Mouse (Mus musculus): ENCODE measurements around the gene Nphs1. TPM values are rescaled to one million over a fixed set of nuclear protein-coding genes. Genes with fewer than 3 reads are reported as not detected.
A peak's percentile ranks its signal among the peaks of the same experiment; 100 is the strongest.

Gene Nphs1
- polyA plus RNA-seq, 1 experiment from 2014 or later: not detected

DNA sequence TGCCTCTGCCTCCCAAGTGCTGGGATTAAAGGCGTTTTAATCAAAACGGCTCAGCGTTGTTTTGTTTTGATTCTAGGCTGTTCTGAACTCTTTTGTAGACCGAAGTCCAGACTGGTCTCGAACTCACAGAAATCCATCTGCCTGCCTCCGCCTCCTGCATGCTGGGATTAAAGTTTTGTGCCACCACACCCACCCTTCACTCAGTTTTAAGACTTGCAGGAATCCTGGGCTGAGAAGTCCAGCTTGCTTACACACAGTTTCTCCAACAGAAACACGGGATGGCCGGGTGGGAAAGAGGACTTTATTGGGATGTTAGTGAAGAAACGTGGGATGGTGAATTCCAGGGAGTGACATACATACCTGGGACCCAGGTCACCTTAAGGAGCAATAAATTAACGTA, 23.4 kb upstream of the Nphs1 start:
- no peak overlapping the region for H3K4me2 ChIP-seq (ENCODE audit: low read depth, low read length)
- H3K27ac ChIP-seq (ENCODE audit: low read length): no peak overlapping the region
- H3K4me3 ChIP-seq (ENCODE audit: low read length): no peak overlapping the region
- H3K4me1 ChIP-seq (ENCODE audit: control insufficient read depth, insufficient read depth, low read length): no peaks in the 10 kb centered on the region
- no peaks in the 10 kb centered on the region for H3K9me3 ChIP-seq (replicated peaks; ENCODE audit: control insufficient read depth, low read length)
- H3K36me3 ChIP-seq (ENCODE audit: control insufficient read depth, insufficient read depth): no peaks in the 10 kb centered on the region
- H3K27me3 ChIP-seq (ENCODE audit: control insufficient read depth, insufficient read depth, low read length): peaks cover 26% of the 10 kb centered on the region
- ATAC-seq (replicated peaks; ENCODE audit: extremely low read depth, insufficient read depth, low FRiP score): no peak
- WGBS: 63% methylated on average over 10 of the region's 10 CpGs
- no peak overlapping the region for H3K9ac ChIP-seq (ENCODE audit: low read length)

DNA sequence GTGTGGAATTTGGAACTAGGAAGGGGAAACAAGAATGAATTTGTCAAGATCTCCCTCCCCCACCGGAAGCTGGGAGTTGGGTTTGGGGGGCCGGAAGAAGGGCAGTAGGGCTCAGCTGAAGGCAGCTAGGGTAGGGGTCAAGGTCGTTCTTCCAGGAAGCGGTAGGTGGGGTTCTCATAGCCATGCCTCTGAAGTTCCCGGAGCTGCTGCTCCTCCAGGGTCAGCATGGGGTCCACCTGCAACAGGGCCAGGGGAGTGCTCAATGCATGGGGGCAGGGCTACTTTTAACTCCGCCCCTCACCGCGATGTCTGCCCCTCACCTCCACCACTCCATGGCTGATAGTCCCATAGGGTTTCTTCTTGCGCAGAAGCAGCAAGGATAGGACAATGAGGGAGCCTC, 23.0 kb upstream of the Nphs1 start:
- no peaks in the 10 kb centered on the region for H3K4me1 ChIP-seq (ENCODE audit: control insufficient read depth, insufficient read depth, low read length)
- H3K4me2 ChIP-seq (ENCODE audit: low read depth, low read length): no peak overlapping the region
- ATAC-seq (replicated peaks; ENCODE audit: extremely low read depth, insufficient read depth, low FRiP score): no peak
- H3K9me3 ChIP-seq (replicated peaks; ENCODE audit: control insufficient read depth, low read length): no peaks in the 10 kb centered on the region
- H3K4me3 ChIP-seq (ENCODE audit: low read length): no peak overlapping the region
- H3K27ac ChIP-seq (ENCODE audit: low read length): no peak overlapping the region
- WGBS: 41% methylated on average over 9 of the region's 9 CpGs
- no peak overlapping the region for H3K9ac ChIP-seq (ENCODE audit: low read length)
- H3K27me3 ChIP-seq (ENCODE audit: control insufficient read depth, insufficient read depth, low read length): peaks cover 30% of the 10 kb centered on the region
- no peaks in the 10 kb centered on the region for H3K36me3 ChIP-seq (ENCODE audit: control insufficient read depth, insufficient read depth)

DNA sequence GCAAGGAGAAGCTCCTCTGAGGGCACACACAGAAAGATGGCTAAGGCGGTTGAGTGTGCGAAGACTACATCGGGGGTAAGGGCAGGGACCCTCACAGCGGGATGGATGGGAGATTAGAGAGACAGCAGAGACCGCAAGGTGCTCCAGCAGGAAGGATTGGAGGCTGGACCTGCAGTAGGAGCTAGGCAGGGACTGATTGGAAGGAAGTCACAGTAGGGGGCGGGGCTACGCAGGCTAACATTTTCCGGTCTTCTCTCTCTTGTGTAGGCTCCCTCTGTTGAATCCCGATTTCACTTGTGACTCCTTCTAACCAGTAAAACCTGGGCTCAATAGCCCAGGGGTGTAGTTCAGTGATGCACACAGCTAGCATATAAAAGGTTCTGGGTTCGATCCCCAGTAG, 21.2 kb upstream of the Nphs1 start:
- Histone ChIP-seq H3K27me3 (ENCODE audit: control insufficient read depth, insufficient read depth, low read length) (peaks cover 30% of the 10 kb centered on the region), H3K4me3 (ENCODE audit: low read length) (no peak overlapping the region), H3K9me3 (replicated peaks; ENCODE audit: control insufficient read depth, low read length) (no peaks in the 10 kb centered on the region), H3K4me2 (ENCODE audit: low read depth, low read length) (no peak overlapping the region), H3K36me3 (ENCODE audit: control insufficient read depth, insufficient read depth) (no peaks in the 10 kb centered on the region), H3K9ac (ENCODE audit: low read length) (no peak overlapping the region), H3K4me1 (ENCODE audit: control insufficient read depth, insufficient read depth, low read length) (no peaks in the 10 kb centered on the region), H3K27ac (ENCODE audit: low read length) (no peak overlapping the region)
- WGBS: 17% methylated on average over 10 of the region's 10 CpGs
- ATAC-seq (replicated peaks; ENCODE audit: extremely low read depth, insufficient read depth, low FRiP score): no peak

DNA sequence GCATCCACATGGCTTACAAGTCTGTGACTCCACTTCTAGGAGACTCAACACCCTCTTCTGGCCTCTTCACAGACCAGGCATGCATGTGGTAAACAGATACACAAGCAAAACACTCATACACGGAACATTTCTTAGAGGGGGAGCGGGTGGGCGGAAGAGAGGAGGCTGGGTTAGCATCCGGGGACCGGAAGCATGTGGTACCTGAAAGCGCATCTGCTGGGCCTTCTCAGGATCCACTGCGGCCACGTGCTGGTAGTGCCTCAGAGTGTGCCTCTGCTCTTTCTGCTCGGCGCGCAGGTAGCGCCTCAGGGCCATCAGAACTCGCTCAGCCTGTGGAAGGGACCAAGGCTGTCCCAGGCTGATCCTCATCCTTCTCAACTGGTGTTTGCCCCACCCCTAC, 18.4 kb upstream of the Nphs1 start:
- Histone ChIP-seq H3K27ac (ENCODE audit: low read length) (no peak overlapping the region), H3K36me3 (ENCODE audit: control insufficient read depth, insufficient read depth) (no peaks in the 10 kb centered on the region), H3K4me2 (ENCODE audit: low read depth, low read length) (no peak overlapping the region), H3K9ac (ENCODE audit: low read length) (no peak overlapping the region), H3K27me3 (ENCODE audit: control insufficient read depth, insufficient read depth, low read length) (peaks cover 47% of the 10 kb centered on the region), H3K4me3 (ENCODE audit: low read length) (no peak overlapping the region), H3K4me1 (ENCODE audit: control insufficient read depth, insufficient read depth, low read length) (peaks cover 8% of the 10 kb centered on the region), H3K9me3 (replicated peaks; ENCODE audit: control insufficient read depth, low read length) (no peaks in the 10 kb centered on the region)
- no peak for ATAC-seq (replicated peaks; ENCODE audit: extremely low read depth, insufficient read depth, low FRiP score)
- 74% methylated on average over 13 of the region's 13 CpGs for WGBS

DNA sequence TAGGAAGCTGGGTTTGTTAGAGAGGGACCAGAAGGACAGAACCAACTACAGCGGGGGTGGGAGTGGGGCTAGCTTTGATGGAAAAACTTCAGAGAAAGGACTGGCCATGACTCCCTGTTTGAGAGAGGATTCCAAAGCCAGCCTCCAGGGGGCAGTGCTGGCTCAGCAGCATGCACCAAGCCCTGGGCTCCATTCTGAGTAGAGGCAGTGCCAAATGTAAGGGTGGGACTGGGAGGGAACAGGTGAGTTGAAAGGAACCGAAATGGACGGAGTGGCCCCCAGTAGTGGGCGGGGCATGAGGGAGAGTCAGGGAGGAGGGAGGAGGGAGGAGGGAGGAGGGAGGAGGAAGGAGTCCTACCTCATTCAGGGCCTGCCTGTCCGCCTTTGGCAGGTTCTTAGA, 17.4 kb upstream of the Nphs1 start:
- no peak for ATAC-seq (replicated peaks; ENCODE audit: extremely low read depth, insufficient read depth, low FRiP score)
- no peaks in the 10 kb centered on the region for H3K9me3 ChIP-seq (replicated peaks; ENCODE audit: control insufficient read depth, low read length)
- H3K27me3 ChIP-seq (ENCODE audit: control insufficient read depth, insufficient read depth, low read length): peaks cover 50% of the 10 kb centered on the region
- no peak overlapping the region for H3K4me2 ChIP-seq (ENCODE audit: low read depth, low read length)
- H3K4me1 ChIP-seq (ENCODE audit: control insufficient read depth, insufficient read depth, low read length): peaks cover 8% of the 10 kb centered on the region
- no peak overlapping the region for H3K27ac ChIP-seq (ENCODE audit: low read length)
- no peak overlapping the region for H3K9ac ChIP-seq (ENCODE audit: low read length)
- H3K4me3 ChIP-seq (ENCODE audit: low read length): no peak overlapping the region
- 17% methylated on average over 5 of the region's 5 CpGs for WGBS
- no peaks in the 10 kb centered on the region for H3K36me3 ChIP-seq (ENCODE audit: control insufficient read depth, insufficient read depth)

DNA sequence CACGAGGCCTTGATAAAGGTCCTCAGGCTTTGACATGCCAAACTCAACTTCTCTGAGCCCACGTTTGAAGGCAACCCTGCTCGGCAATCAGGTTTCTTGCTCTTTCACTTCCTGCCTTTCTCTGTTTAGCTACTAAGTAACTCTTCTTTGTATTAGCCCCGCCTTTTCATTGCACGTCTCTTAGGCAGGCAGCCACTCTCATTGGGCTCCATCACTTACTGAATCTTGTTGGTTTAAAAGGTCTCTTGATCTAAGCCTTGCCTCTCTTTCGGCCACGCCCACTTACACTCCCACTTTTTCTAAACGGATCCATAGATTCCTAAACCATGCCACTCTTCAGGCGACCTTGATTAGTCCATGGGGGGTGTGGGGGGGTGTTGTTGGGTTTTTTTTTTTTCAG, 14.4 kb upstream of the Nphs1 start:
- no peak overlapping the region for H3K4me3 ChIP-seq (ENCODE audit: low read length)
- 22% methylated on average over 9 of the region's 9 CpGs for WGBS
- peaks cover 38% of the 10 kb centered on the region for H3K27me3 ChIP-seq (ENCODE audit: control insufficient read depth, insufficient read depth, low read length)
- no peak overlapping the region for H3K9ac ChIP-seq (ENCODE audit: low read length)
- no peak overlapping the region for H3K27ac ChIP-seq (ENCODE audit: low read length)
- H3K36me3 ChIP-seq (ENCODE audit: control insufficient read depth, insufficient read depth): no peaks in the 10 kb centered on the region
- H3K9me3 ChIP-seq (replicated peaks; ENCODE audit: control insufficient read depth, low read length): 0 out of 2 replicates have a peak, but pooled peaks cover 2% of the 10 kb centered on the region
- H3K4me2 ChIP-seq (ENCODE audit: low read depth, low read length): peak overlapping the region; percentile 91; the same call in 1 of the 2 replicates
- no peak for ATAC-seq (replicated peaks; ENCODE audit: extremely low read depth, insufficient read depth, low FRiP score)
- H3K4me1 ChIP-seq (ENCODE audit: control insufficient read depth, insufficient read depth, low read length): peaks cover 8% of the 10 kb centered on the region

DNA sequence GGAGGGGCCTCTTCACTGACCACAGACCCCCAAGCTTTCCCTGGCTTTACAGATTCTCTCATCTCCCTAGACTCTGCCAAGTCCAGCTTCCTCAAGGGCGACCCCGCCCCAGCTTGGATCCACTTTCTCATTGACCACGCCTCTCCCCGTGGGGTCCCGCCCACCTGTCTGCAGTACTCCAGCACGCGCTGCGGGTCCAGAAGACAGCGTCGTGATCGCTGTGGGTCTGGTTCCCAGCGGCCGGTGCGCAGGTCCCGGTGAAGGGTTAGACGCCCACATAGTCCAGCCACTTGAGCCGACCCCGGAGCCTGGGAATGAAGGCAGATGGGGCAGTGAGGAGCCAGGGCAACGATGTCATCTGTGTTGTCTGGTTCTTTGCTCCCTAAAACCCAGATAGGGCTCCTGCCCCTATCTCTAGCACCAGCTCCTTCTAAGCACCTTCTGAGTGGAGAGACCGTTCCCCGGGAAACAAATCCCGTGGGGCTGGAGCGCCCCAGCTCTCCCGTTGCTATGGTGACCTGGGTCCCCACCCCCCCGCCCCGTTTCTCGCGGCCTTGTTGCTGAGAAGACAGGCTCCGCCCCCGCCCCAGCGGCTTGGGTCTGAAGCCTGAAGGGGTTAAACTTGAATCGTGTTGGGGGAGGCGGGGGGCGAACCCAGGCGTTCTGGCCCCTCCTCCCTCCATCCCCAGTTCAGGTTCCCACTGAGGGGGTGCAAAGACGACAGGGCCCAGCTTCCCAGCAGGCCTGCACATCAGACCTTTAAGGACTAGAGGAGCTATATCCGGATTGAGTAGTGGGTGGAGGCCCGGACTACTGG, 13.8 kb upstream of the Nphs1 start:
- Histone ChIP-seq H3K27ac (ENCODE audit: low read length) (no peak overlapping the region), H3K9me3 (replicated peaks; ENCODE audit: control insufficient read depth, low read length) (0 out of 2 replicates have a peak, but pooled peaks cover 2% of the 10 kb centered on the region), H3K4me1 (ENCODE audit: control insufficient read depth, insufficient read depth, low read length) (peaks cover 8% of the 10 kb centered on the region), H3K4me3 (ENCODE audit: low read length) (peak overlapping the region; percentile 68), H3K27me3 (ENCODE audit: control insufficient read depth, insufficient read depth, low read length) (peaks cover 38% of the 10 kb centered on the region), H3K9ac (ENCODE audit: low read length) (peak overlapping the region; percentile 75; the same call in 1 of the 2 replicates), H3K36me3 (ENCODE audit: control insufficient read depth, insufficient read depth) (no peaks in the 10 kb centered on the region), H3K4me2 (ENCODE audit: low read depth, low read length) (peak overlapping the region; percentile 91)
- 2% methylated on average over 38 of the region's 38 CpGs for WGBS
- ATAC-seq (replicated peaks; ENCODE audit: extremely low read depth, insufficient read depth, low FRiP score): no peak

DNA sequence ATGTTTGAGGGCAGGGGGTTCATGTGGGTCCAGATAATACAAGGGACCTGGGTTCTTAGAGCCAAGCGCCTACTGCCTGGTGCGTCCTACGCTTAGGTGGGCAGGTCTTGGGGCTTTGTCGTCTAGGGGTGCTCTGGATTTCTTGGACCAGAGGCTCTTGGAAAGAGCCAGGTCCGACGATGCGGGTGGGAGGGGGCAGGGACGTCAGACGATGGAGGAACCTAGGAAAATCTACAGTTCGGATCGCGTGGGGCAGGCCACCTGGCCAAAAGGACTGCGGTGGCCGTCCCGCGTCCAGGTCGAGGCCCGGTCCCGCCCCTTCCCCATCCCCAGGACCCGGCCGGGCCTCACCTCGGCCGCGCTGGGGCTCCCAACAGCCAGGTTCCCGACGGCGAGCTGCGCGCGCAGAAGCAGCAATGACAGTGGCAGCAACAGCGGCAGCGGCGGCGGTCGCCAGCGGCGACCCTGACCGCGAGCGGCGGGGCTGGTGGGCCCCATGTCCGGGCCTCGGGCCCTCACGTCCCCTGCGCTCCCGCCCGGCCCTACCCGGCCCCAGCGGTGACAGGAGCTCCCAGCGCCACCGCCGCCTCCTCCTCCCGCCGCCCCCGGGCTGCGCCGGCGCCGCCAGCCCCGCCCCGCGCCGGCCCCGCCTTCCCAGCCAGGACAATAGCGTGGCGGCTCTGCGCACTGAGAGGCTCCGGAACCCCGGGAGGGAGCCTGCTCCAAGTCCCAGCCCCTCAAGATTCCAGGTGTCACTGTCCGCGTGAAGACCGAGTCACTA, 13.0 kb upstream of the Nphs1 start, which contains the start of gene Aplp1:
TSS of gene Aplp1 (minus strand) at position 565 of the 781 bp plus-strand sequence.
- peak within 1 kb of the TSS; percentile 68 for H3K4me3 ChIP-seq (ENCODE audit: low read length)
- H3K27me3 ChIP-seq (ENCODE audit: control insufficient read depth, insufficient read depth, low read length): peaks cover 34% of the 10 kb centered on the region
- no peaks in the 10 kb centered on the region for H3K36me3 ChIP-seq (ENCODE audit: control insufficient read depth, insufficient read depth)
- H3K9ac ChIP-seq (ENCODE audit: low read length): peak within 1 kb of the TSS; percentile 75
- no peak within 1 kb of the TSS for H3K27ac ChIP-seq (ENCODE audit: low read length)
- ATAC-seq (replicated peaks; ENCODE audit: extremely low read depth, insufficient read depth, low FRiP score): peak; percentile 64; the same call in 1 of the 2 replicates
- under 1% methylated on average over 65 of the region's 72 CpGs for WGBS
- peaks cover 8% of the 10 kb centered on the region for H3K4me1 ChIP-seq (ENCODE audit: control insufficient read depth, insufficient read depth, low read length)
- H3K4me2 ChIP-seq (ENCODE audit: low read depth, low read length): peak within 1 kb of the TSS; percentile 91
- H3K9me3 ChIP-seq (replicated peaks; ENCODE audit: control insufficient read depth, low read length): 0 out of 2 replicates have a peak, but pooled peaks cover 2% of the 10 kb centered on the region

DNA sequence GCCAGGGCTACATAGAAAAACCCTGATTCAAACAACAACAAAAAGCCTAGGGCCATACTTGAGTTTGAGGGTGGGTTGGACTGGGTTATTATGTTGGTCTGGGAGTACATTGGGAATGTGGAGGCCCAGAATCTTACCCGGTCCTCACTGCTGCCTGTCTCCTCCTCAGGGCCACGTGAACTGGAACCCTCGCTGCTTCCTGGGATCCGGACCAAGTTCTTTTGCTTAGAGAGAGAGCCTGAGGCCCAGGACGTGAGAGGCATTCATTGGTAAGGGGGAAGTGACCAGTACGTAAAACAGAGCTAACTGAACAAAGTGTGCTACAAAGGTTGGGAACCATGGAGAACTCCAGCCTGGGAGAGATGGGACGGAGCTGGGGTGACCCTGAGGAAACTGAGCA, 7.9 kb upstream of the Nphs1 start:
- ATAC-seq (replicated peaks; ENCODE audit: extremely low read depth, insufficient read depth, low FRiP score): no peak
- peaks cover 2% of the 10 kb centered on the region for H3K4me1 ChIP-seq (ENCODE audit: control insufficient read depth, insufficient read depth, low read length)
- no peaks in the 10 kb centered on the region for H3K36me3 ChIP-seq (ENCODE audit: control insufficient read depth, insufficient read depth)
- no peak overlapping the region for H3K9ac ChIP-seq (ENCODE audit: low read length)
- WGBS: 60% methylated on average over 7 of the region's 7 CpGs
- 0 out of 2 replicates have a peak, but pooled peaks cover 2% of the 10 kb centered on the region for H3K9me3 ChIP-seq (replicated peaks; ENCODE audit: control insufficient read depth, low read length)
- no peak overlapping the region for H3K27ac ChIP-seq (ENCODE audit: low read length)
- peaks cover 39% of the 10 kb centered on the region for H3K27me3 ChIP-seq (ENCODE audit: control insufficient read depth, insufficient read depth, low read length)
- no peak overlapping the region for H3K4me2 ChIP-seq (ENCODE audit: low read depth, low read length)
- no peak overlapping the region for H3K4me3 ChIP-seq (ENCODE audit: low read length)
